Mouse (Mus musculus) forebrain, embryonic 16.5 days (tissue): ENCODE data around the gene Adnp. TPM values are rescaled to one million over a fixed set of nuclear protein-coding genes. Genes with fewer than 3 reads are reported as not detected.

Experiments used
- ATAC-seq: fragments of 200-750 bp; cut with Nextera tagmentation; 2 replicates; pipeline ENCODE4 v1.8.0; 2017; ENCODE audit warnings: mild to moderate bottlenecking, moderate library complexity
- H3K27ac ChIP-seq: fragments of 300-500 bp; sonication (generic); 2 replicates; pipeline ENCODE4 v1.5.1; 2014; ENCODE audit warnings: low read length, control low read depth
- H3K27me3 ChIP-seq: fragments of 300-500 bp; sonication (generic); replicated peaks from 2 replicates; pipeline ENCODE4 v1.6.1; 2014; ENCODE audit warnings: low read length; ENCODE audit not compliant: control insufficient read depth, insufficient read depth
- H3K36me3 ChIP-seq: fragments of 300-500 bp; sonication (generic); 2 replicates; pipeline ENCODE4 v1.6.1; 2014; ENCODE audit not compliant: control insufficient read depth, insufficient read depth
- H3K4me1 ChIP-seq: fragments of 300-500 bp; sonication (generic); replicated peaks from 2 replicates; pipeline ENCODE4 v1.6.1; 2014; ENCODE audit warnings: low read length; ENCODE audit not compliant: control insufficient read depth, insufficient read depth
- H3K4me2 ChIP-seq: fragments of 300-500 bp; sonication (generic); 2 replicates; pipeline ENCODE4 v1.6.1; 2014; ENCODE audit warnings: mild to moderate bottlenecking, low read length, control low read depth
- H3K4me3 ChIP-seq: fragments of 300-500 bp; sonication (generic); replicated peaks from 2 replicates; pipeline ENCODE4 v1.5.1; 2014; ENCODE audit warnings: mild to moderate bottlenecking, low read length, control low read depth
- H3K9ac ChIP-seq: fragments of 300-500 bp; sonication (generic); replicated peaks from 2 replicates; pipeline ENCODE4 v1.6.1; 2014; ENCODE audit warnings: low read depth, low read length, control low read depth
- H3K9me3 ChIP-seq: fragments of 300-500 bp; sonication (generic); 2 replicates; pipeline ENCODE4 v1.6.1; 2016; ENCODE audit warnings: low read length; ENCODE audit not compliant: control insufficient read depth
- WGBS: fragments of 180-500 bp; shearing (Covaris S2); extraction: QIAGEN DNeasy Blood & Tissue Kit; methylation state at CpG from one replicate; pipeline ENCODE4 v1.1.7; 2014; 5-methylcytosine and 5-hydroxymethylcytosine counted together
- polyA plus RNA-seq: library from polyadenylated mRNA; unstranded; fragments of >200 nt; fragmentation: Nextera tagmentation; extraction: Ambion mirVana; gene quantifications from 2 replicates; pipeline ENCODE4 v1.2.1, GENCODE M21; 2015

Adnp gene
- polyA plus RNA-seq, 1 experiment from 2014 or later = 3.6 TPM

- peaks cover 3% of the 10 kb centered on the region; the same call in 1 of the 2 replicates for H3K4me1 ChIP-seq
- H3K9ac ChIP-seq = no peak overlapping the region
- H3K9me3 ChIP-seq = no peaks in the 10 kb centered on the region
- H3K27me3 ChIP-seq = no peaks in the 10 kb centered on the region
- no peaks in the 10 kb centered on the region for H3K36me3 ChIP-seq
- no peak overlapping the region for H3K4me2 ChIP-seq
- no peak overlapping the region for H3K4me3 ChIP-seq
- H3K27ac ChIP-seq = no peak overlapping the region
- ATAC-seq = no peak
Measured at GRCm38 (mm10) chr2:168242841-168243240, 35.9 kb upstream of the Adnp start.

DNA sequence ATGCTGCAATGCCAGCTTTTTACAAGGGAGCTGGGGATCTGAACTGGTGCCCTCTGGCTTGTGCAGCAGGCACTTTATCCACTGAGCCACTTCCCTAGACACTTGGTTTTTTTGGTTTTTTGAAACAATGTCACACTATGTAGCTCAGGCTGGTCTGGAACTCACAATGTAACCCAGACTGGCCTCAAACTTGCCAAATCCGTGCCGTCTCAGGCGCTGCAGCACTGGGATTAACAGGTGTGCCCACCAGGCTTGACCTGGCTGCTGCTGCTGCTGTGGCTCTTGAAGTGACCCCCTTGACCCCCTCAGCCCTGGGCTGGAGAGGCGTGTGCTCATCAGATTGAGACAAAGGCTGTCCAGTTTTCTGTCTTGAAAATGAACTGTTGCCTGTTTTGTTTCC is 31.4 kb upstream of the Adnp start:
- Histone ChIP-seq H3K9ac (no peak overlapping the region), H3K9me3 (no peaks in the 10 kb centered on the region), H3K27me3 (no peaks in the 10 kb centered on the region), H3K4me2 (no peak overlapping the region), H3K4me1 (no peaks in the 10 kb centered on the region), H3K36me3 (0 out of 2 replicates have a peak, but pooled peaks cover 2% of the 10 kb centered on the region), H3K27ac (no peak overlapping the region), H3K4me3 (no peak overlapping the region)
- ATAC-seq = no peak
- 84% methylated on average over 4 of the region's 4 CpGs for WGBS

DNA sequence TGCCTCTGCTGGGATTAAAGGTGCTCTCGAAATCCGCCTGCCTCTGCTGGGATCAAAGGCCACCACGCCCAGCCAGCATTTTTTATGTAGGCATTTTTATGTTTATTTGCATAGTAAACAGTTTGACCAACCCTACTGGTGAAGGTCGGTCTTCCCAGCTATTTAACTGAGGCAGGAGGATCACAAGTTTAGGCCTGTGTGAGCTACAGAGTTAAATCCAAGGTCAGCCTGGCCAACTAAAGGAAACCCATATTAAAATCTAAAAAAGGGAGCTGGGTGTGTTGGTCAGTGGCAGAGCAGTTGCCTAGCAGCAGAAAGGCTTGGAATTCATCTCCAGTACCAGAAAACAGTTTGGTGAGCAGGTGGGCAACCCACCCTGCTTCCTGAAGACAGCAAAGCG is 26.4 kb upstream of the Adnp start:
- ATAC-seq = no peak
- H3K4me3 ChIP-seq = no peak overlapping the region
- no peaks in the 10 kb centered on the region for H3K9me3 ChIP-seq
- H3K4me2 ChIP-seq = no peak overlapping the region
- 0 out of 2 replicates have a peak, but pooled peaks cover 2% of the 10 kb centered on the region for H3K36me3 ChIP-seq
- WGBS = 94% methylated on average over 5 of the region's 5 CpGs
- H3K27me3 ChIP-seq = no peaks in the 10 kb centered on the region
- no peak overlapping the region for H3K9ac ChIP-seq
- H3K4me1 ChIP-seq = peaks cover 26% of the 10 kb centered on the region
- no peak overlapping the region for H3K27ac ChIP-seq

GRCm38 (mm10) chr2:168231471-168231829 is 24.5 kb upstream of the Adnp start:
- H3K36me3 ChIP-seq = peaks cover 6% of the 10 kb centered on the region
- no peak for ATAC-seq
- H3K27me3 ChIP-seq = no peaks in the 10 kb centered on the region
- H3K4me2 ChIP-seq = peak overlapping the region; percentile 95
- no peak overlapping the region for H3K27ac ChIP-seq
- H3K4me1 ChIP-seq = peaks cover 33% of the 10 kb centered on the region
- H3K4me3 ChIP-seq = peak overlapping the region; percentile 94
- H3K9me3 ChIP-seq = no peaks in the 10 kb centered on the region
- WGBS = 61% methylated on average over 33 of the region's 33 CpGs
- peak overlapping the region; percentile 81 for H3K9ac ChIP-seq

- no peaks in the 10 kb centered on the region for H3K27me3 ChIP-seq
- ATAC-seq = peak; percentile 67
- H3K9ac ChIP-seq = peak overlapping the region; percentile 81
- WGBS = 2% methylated on average over 96 of the region's 105 CpGs
- H3K4me3 ChIP-seq = peak overlapping the region; percentile 94
- peaks cover 11% of the 10 kb centered on the region for H3K36me3 ChIP-seq
- peaks cover 33% of the 10 kb centered on the region for H3K4me1 ChIP-seq
- H3K27ac ChIP-seq = peak overlapping the region; percentile 97
- peak overlapping the region; percentile 95 for H3K4me2 ChIP-seq
- H3K9me3 ChIP-seq = no peaks in the 10 kb centered on the region
Measured at GRCm38 (mm10) chr2:168230773-168231470, 24.0 kb upstream of the Adnp start.

GRCm38 (mm10) chr2:168230026-168230728 is 23.3 kb upstream of the Adnp start, which contains the start of the genes Gm20716, Dpm1 and Mocs3:
Gene Gm20716 (minus strand): TSS chr2:168230364.
Gene Dpm1 (minus strand): TSS chr2:168230591.
Gene Mocs3 (plus strand): TSS chr2:168230622.
- Histone ChIP-seq H3K36me3 (peaks cover 15% of the 10 kb centered on the region), H3K4me1 (peaks cover 33% of the 10 kb centered on the region), H3K27ac (peak within 1 kb of the TSS; percentile 97), H3K9me3 (no peaks in the 10 kb centered on the region), H3K4me3 (peak within 1 kb of the TSS; percentile 94), H3K9ac (peak within 1 kb of the TSS; percentile 81), H3K4me2 (peak within 1 kb of the TSS; percentile 95), H3K27me3 (no peaks in the 10 kb centered on the region)
- ATAC-seq = peak; percentile 92
- under 1% methylated on average over 68 of the region's 73 CpGs for WGBS

- 20% methylated on average over 41 of the region's 41 CpGs for WGBS
- peak overlapping the region; percentile 94 for H3K4me3 ChIP-seq
- H3K36me3 ChIP-seq = peaks cover 20% of the 10 kb centered on the region
- H3K27ac ChIP-seq = no peak overlapping the region
- peak overlapping the region; percentile 81 for H3K9ac ChIP-seq
- no peak for ATAC-seq
- peak overlapping the region; percentile 86 for H3K4me2 ChIP-seq
- H3K27me3 ChIP-seq = no peaks in the 10 kb centered on the region
- no peaks in the 10 kb centered on the region for H3K9me3 ChIP-seq
- peaks cover 33% of the 10 kb centered on the region for H3K4me1 ChIP-seq
Measured at GRCm38 (mm10) chr2:168229116-168230025, 22.5 kb upstream of the Adnp start.

DNA sequence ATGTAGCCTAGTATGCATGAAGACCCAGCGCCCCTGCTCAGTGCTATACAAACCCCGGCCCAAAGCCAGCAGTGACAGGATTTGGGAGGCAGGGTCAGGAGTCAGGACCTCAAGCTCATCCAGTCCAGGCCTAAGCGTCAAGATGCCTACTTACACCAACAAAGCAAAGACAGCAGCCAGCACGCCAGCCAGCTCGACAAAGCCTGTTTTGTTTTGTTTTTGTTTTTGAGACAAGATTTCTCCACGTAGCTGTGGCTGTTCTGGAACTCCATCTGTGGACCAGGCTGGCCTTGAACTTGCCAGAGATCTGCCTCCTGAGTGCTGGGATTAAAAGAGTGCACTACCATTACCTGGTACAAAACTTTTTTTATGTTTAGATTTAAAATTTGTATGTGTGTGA is 16.4 kb upstream of the Adnp start:
- H3K4me1 ChIP-seq = peaks cover 8% of the 10 kb centered on the region
- no peak for ATAC-seq
- WGBS = 87% methylated on average over 6 of the region's 6 CpGs

More for the DNA sequence above, 16.4 kb upstream of the Adnp start:
- peaks cover 48% of the 10 kb centered on the region for H3K36me3 ChIP-seq
- H3K4me3 ChIP-seq = no peak overlapping the region
- H3K9me3 ChIP-seq = no peaks in the 10 kb centered on the region
- H3K9ac ChIP-seq = no peak overlapping the region
- no peaks in the 10 kb centered on the region for H3K27me3 ChIP-seq
- H3K4me2 ChIP-seq = no peak overlapping the region
- H3K27ac ChIP-seq = no peak overlapping the region
